Mouse (Mus musculus) neural tube, embryonic 15.5 days (tissue): Measurements from ENCODE around the gene P2ry14. TPM values are rescaled to one million over a fixed set of nuclear protein-coding genes. Genes with fewer than 3 reads are reported as not detected.

ENCODE experiments used
- ATAC-seq: fragments of 200-750 bp; cut with Nextera tagmentation; 2 replicates; pipeline ENCODE4 v1.8.0; 2017; ENCODE audit warnings: mild to moderate bottlenecking, moderate TSS enrichment, moderate library complexity; ENCODE audit not compliant: low FRiP score
- H3K27ac ChIP-seq: fragments of 300-500 bp; sonication (generic); replicated peaks from 2 replicates; pipeline ENCODE4 v1.5.1; 2015; ENCODE audit warnings: mild to moderate bottlenecking, inconsistent platforms
- H3K27me3 ChIP-seq: fragments of 300-500 bp; sonication (generic); replicated peaks from 2 replicates; pipeline ENCODE4 v1.6.1; 2015; ENCODE audit warnings: inconsistent platforms
- H3K36me3 ChIP-seq: fragments of 300-500 bp; sonication (generic); 2 replicates; pipeline ENCODE4 v1.6.1; 2015; ENCODE audit warnings: inconsistent platforms
- H3K4me1 ChIP-seq: fragments of 300-500 bp; sonication (generic); 2 replicates; pipeline ENCODE4 v1.6.1; 2015; ENCODE audit warnings: inconsistent platforms
- H3K4me2 ChIP-seq: fragments of 300-500 bp; sonication (generic); 2 replicates; pipeline ENCODE4 v1.6.1; 2015; ENCODE audit warnings: inconsistent platforms, mild to moderate bottlenecking, moderate library complexity
- H3K4me3 ChIP-seq: fragments of 300-500 bp; sonication (generic); replicated peaks from 2 replicates; pipeline ENCODE4 v1.5.1; 2015; ENCODE audit warnings: mild to moderate bottlenecking, inconsistent platforms
- H3K9ac ChIP-seq: fragments of 300-500 bp; sonication (generic); replicated peaks from 2 replicates; pipeline ENCODE4 v1.6.1; 2015; ENCODE audit warnings: mild to moderate bottlenecking, inconsistent platforms
- H3K9me3 ChIP-seq: fragments of 300-500 bp; sonication (generic); replicated peaks from 2 replicates; pipeline ENCODE4 v1.6.1; 2016; ENCODE audit warnings: inconsistent platforms
- WGBS: fragments of 180-500 bp; shearing (Covaris S2); methylation state at CpG from one replicate; pipeline ENCODE4 v1.1.7; 2015; ENCODE audit warnings: mixed read lengths; 5-methylcytosine and 5-hydroxymethylcytosine counted together
- polyA plus RNA-seq: library from polyadenylated mRNA; unstranded; fragments of >200 nt; fragmentation: Nextera tagmentation; extraction: Ambion mirVana; gene quantifications from 2 replicates; pipeline ENCODE4 v1.2.1, GENCODE M21; 2015

P2ry14 gene
- polyA plus RNA-seq, 1 experiment from 2014 or later, result 4.9 TPM

DNA sequence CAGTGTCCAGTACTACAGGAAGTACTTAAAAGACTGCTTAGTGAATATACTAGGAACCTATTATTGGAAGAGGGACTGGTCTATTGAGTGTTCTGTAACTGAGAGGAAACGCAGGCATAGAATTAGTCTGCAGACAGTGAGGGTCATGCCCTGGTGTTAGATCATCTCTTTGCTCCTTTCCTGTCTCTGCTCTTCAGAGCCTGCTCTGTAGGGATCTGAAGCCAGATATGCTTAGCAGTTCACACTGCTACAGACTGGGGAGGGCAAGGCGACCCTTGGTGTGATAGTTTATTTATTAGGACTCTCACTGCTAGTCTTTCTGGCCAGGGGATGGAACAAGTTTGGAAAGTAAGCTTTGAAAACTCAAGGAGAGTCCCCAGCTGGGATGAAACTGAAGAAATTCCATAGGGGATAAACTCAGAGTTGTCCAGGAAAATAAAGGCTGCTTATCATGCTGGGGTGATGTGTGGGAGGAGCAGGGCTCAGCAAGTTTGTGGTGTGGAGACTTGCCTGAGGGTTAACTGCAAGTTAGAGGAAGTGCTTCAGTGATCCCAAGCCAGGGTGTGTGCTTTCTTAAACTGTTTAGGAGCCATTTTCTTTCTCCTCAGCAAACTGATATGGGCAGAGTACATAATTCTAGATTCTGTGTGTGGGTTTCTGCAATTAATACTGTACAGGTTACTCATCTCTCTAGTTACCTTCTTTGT is 16.7 kb upstream of the P2ry14 start:
- Histone ChIP-seq H3K4me1 (no peaks in the 10 kb centered on the region), H3K4me3 (no peak overlapping the region), H3K27ac (no peak overlapping the region), H3K9ac (no peak overlapping the region), H3K27me3 (no peaks in the 10 kb centered on the region), H3K9me3 (no peaks in the 10 kb centered on the region), H3K4me2 (no peak overlapping the region), H3K36me3 (no peaks in the 10 kb centered on the region)
- no peak for ATAC-seq
- WGBS, result 70% methylated on average over 2 of the region's 2 CpGs

DNA sequence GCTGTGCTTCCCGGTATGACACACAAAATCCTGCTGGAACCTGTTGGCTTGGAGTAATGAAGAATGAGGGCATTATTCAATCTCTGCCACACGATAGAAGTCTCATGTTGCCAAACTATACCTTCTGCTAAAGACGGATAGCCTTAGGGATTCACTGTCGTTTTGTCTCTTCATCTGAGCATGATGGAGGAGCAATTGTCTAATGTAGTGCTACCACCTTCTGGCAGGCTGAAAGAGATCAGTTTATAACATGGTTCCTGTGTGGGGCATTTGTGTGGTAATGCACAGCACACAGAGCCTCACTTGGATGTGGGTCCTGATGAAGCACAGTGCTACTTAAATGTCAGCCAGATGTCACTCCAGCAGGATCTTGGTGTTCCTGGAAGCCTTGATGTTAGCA is 15.8 kb upstream of the P2ry14 start:
- Histone ChIP-seq H3K9ac (no peak overlapping the region), H3K4me1 (no peaks in the 10 kb centered on the region), H3K27ac (no peak overlapping the region), H3K9me3 (no peaks in the 10 kb centered on the region), H3K27me3 (no peaks in the 10 kb centered on the region), H3K4me3 (no peak overlapping the region), H3K36me3 (no peaks in the 10 kb centered on the region), H3K4me2 (no peak overlapping the region)
- 76% methylated on average over 4 of the region's 4 CpGs for WGBS
- ATAC-seq, result no peak

DNA sequence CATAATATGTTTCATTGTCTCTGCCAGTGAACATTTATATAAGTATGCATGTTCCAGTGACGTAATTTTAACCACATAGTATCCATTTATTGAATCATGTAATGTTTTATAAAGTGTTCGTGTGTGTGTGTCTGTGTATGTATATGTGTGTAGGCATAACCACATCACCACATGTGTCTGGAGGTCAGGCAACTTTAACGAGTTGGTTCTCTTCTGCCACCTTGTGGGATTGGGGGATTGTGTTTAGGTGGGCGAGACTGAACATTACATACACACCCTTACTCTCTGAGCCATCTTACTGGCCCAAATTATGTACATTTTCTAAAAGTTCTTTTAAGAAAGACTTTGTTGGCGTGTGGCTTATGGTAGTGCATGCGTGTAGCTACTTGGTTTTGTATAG is 15.1 kb upstream of the P2ry14 start:
- Histone ChIP-seq H3K9me3 (no peaks in the 10 kb centered on the region), H3K27ac (no peak overlapping the region), H3K9ac (no peak overlapping the region), H3K4me2 (no peak overlapping the region), H3K4me3 (no peak overlapping the region), H3K27me3 (no peaks in the 10 kb centered on the region), H3K36me3 (no peaks in the 10 kb centered on the region), H3K4me1 (no peaks in the 10 kb centered on the region)
- 0 out of 2 replicates have a peak, but pooled peaks have one; percentile 38 for ATAC-seq
- 93% methylated on average over 6 of the region's 6 CpGs for WGBS

DNA sequence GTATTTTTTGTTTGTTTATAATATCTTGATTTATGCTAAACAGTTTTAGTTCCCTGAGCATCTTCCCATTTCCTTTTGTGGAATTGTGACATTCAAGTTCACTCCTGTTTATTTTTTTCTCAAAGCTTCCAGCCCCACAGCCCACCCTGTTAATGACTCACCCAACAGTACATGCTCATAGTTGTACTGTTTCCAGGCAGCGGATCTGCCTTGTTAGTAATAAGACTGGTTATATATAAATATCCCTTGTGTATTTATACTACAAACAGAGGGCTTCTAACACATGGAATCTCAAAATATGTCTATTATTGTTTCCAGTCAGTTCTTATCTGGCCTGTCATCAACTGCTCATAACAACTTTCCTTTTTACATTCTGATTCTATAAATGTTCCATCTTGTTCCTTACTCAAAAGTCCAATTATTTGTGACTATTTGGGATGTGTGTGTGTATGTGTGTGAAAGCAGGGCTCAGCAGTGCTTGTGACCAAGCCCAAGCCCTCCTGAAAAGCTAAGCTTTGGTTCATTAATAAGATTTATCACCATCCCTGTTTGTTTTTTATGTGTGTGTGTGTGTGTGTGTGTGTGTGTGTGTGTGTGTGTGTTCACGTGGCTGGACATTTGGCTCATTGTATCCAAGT is 14.1 kb upstream of the P2ry14 start:
- no peak overlapping the region for H3K4me2 ChIP-seq
- no peak overlapping the region for H3K27ac ChIP-seq
- H3K36me3 ChIP-seq, result no peaks in the 10 kb centered on the region
- no peaks in the 10 kb centered on the region for H3K4me1 ChIP-seq
- WGBS, result 63% methylated on average over 2 of the region's 2 CpGs
- H3K27me3 ChIP-seq, result no peaks in the 10 kb centered on the region
- H3K4me3 ChIP-seq, result no peak overlapping the region
- H3K9ac ChIP-seq, result no peak overlapping the region
- no peak for ATAC-seq
- no peaks in the 10 kb centered on the region for H3K9me3 ChIP-seq

DNA sequence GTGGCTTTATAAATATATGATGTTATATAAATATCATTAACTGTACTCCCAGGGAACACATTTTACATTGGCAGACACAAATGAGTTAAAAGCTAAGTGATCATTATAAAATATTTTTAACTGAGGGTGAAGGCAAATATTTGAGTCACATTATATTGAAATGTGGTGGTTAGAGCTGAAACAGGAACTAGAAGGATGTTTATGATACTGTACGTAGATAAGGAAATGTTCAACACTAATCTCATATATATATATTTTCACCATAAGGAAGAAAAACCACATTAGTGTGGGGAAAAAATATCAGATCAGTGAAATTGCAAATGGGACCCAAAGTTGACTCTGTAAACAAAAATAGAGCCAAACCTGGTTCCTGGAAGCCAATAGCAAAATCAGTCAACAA is 7.0 kb upstream of the P2ry14 start:
- H3K4me1 ChIP-seq, result no peaks in the 10 kb centered on the region
- no peaks in the 10 kb centered on the region for H3K9me3 ChIP-seq
- ATAC-seq, result no peak
- 92% methylated on average over 1 of the region's 1 CpGs for WGBS
- H3K4me2 ChIP-seq, result no peak overlapping the region
- H3K9ac ChIP-seq, result no peak overlapping the region
- no peaks in the 10 kb centered on the region for H3K36me3 ChIP-seq
- H3K27me3 ChIP-seq, result no peaks in the 10 kb centered on the region
- H3K27ac ChIP-seq, result no peak overlapping the region
- no peak overlapping the region for H3K4me3 ChIP-seq

DNA sequence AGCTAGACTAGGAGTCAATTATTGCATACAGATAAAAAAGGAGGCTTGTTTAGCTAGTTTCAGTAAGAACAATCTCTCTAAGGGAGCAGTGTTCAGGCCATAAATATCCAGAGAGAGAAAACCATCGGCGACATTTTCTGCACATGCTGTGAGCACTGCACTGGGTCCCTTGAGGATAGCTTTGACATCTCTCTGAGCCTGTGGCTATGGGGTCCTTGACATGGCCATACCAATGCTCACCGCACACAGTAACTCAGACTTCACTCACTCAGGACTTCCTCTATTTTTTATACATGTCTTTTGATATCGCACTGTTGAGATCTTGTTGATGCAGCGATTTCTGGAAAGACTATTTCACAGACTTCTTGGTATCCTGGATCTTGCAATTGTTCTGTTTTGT is 3.6 kb upstream of the P2ry14 start:
- Histone ChIP-seq H3K4me3 (no peak overlapping the region), H3K9me3 (no peaks in the 10 kb centered on the region), H3K27ac (no peak overlapping the region), H3K27me3 (no peaks in the 10 kb centered on the region), H3K4me1 (no peaks in the 10 kb centered on the region), H3K9ac (no peak overlapping the region), H3K4me2 (no peak overlapping the region), H3K36me3 (no peaks in the 10 kb centered on the region)
- no peak for ATAC-seq
- 80% methylated on average over 5 of the region's 5 CpGs for WGBS

DNA sequence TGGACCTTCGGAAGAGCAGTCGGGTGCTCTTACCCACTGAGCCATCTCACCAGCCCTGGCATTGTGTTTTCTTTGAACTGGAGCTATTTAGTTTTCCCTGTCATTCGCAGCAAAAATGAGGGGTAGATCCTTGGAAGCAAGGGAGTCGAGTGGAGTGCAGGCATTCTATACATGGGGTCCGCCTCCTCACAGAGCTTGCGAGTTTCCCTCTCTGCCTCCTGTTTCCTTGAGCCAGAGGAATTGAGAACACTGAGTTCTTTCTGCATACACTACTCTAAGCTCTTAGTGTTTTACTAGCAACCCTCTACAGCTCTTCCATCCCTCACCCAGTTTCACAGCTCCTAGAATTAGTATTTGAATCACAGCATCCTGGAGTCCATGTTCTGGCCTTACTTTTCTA is 2.0 kb upstream of the P2ry14 start:
- no peaks in the 10 kb centered on the region for H3K4me1 ChIP-seq
- H3K27ac ChIP-seq, result no peak overlapping the region
- no peaks in the 10 kb centered on the region for H3K27me3 ChIP-seq
- H3K9me3 ChIP-seq, result no peaks in the 10 kb centered on the region
- H3K36me3 ChIP-seq, result no peaks in the 10 kb centered on the region
- ATAC-seq, result no peak
- no peak overlapping the region for H3K4me2 ChIP-seq
- no peak overlapping the region for H3K9ac ChIP-seq
- no peak overlapping the region for H3K4me3 ChIP-seq
- WGBS, result 92% methylated on average over 6 of the region's 6 CpGs

DNA sequence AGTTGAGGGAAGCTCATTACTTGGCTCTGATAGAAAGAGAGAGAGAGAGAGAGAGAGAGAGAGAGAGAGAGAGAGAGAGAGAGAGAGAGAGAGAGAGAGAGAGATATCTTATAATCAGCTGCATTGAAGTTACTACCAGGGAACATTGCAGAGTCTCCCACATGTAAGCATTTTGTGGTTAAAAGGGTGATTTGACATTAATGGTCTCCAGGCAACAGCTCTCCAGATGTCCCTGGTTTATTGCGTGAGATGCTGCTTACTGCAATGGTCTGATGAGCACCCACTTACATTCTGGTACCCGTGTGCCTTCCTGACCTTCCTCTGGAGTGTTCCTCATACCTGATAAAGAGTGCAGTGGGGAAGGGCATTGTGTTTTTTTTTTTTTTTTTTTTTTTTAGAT is 1.5 kb upstream of the P2ry14 start:
- 81% methylated on average over 2 of the region's 2 CpGs for WGBS
- no peak overlapping the region for H3K4me2 ChIP-seq
- no peaks in the 10 kb centered on the region for H3K27me3 ChIP-seq
- H3K4me1 ChIP-seq, result no peaks in the 10 kb centered on the region
- H3K4me3 ChIP-seq, result no peak overlapping the region
- no peak overlapping the region for H3K9ac ChIP-seq
- H3K9me3 ChIP-seq, result no peaks in the 10 kb centered on the region
- H3K27ac ChIP-seq, result no peak overlapping the region
- no peaks in the 10 kb centered on the region for H3K36me3 ChIP-seq
- ATAC-seq, result no peak

DNA sequence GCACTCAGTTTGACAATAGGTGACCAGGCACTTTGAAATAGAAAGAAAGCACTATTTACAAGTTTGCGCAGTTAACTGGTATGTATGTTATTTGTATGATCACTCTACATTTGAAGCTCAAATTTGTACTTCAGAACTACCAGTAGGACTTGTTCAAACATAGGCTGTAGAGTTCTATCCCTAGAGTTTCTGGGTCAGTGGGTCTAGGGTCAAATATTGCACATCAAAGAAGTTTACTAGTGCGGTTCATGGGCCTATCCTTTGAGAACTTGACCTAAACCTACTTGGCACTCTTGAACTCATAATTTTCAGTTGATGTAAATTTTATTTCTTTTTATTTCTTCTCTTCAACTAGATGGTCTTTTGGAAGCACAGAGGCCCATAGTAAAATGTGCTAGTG is 2.8 kb downstream of the P2ry14 start:
- Histone ChIP-seq H3K27ac (no peak overlapping the region), H3K9me3 (no peaks in the 10 kb centered on the region), H3K36me3 (no peaks in the 10 kb centered on the region), H3K4me2 (no peak overlapping the region), H3K4me3 (no peak overlapping the region), H3K27me3 (no peaks in the 10 kb centered on the region), H3K4me1 (no peaks in the 10 kb centered on the region), H3K9ac (no peak overlapping the region)
- 97% methylated on average over 2 of the region's 2 CpGs for WGBS
- no peak for ATAC-seq

DNA sequence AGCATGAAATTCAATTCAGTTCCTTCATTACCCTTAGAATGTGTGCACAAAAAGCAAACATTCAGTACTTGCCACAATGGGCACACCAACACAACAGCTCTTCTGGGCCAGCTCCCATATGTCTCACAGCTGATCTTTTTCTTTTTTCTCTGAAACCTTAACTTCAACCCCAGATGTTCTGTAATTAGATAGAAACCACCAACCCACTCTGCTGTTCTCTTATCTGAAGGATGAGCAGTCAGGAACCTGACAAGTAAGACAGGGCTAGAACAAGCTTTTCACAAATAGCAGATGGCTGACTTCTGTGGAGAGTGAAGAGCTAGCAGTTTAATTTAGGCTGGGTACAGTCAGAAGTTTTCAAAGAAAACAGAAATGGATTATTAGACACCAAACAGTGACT is 3.8 kb downstream of the P2ry14 start:
- H3K9ac ChIP-seq, result no peak overlapping the region
- H3K4me1 ChIP-seq, result no peaks in the 10 kb centered on the region
- H3K27me3 ChIP-seq, result no peaks in the 10 kb centered on the region
- ATAC-seq, result no peak
- no peak overlapping the region for H3K27ac ChIP-seq
- H3K4me2 ChIP-seq, result no peak overlapping the region
- H3K9me3 ChIP-seq, result no peaks in the 10 kb centered on the region
- H3K4me3 ChIP-seq, result no peak overlapping the region
- no peaks in the 10 kb centered on the region for H3K36me3 ChIP-seq

DNA sequence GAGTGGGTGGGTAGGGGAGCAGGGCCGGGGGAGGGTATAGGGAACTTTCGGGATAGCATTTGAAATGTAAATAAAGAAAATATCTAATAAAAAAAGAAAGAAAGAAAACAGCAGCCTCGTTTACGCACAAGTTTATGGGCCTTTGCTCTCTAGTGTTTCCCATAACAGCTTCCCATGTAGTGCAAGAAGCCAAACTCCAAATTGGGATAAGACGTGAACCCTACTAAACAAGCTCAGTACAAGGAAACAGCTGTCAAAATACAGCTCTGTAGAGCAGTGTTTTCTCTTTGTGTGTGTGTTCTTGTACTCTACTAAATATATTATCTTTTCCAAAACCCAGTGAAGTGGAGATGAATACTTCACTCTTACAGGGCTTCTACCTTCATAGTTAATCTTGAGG is 8.2 kb downstream of the P2ry14 start:
- Histone ChIP-seq H3K4me2 (no peak overlapping the region), H3K27me3 (no peaks in the 10 kb centered on the region), H3K27ac (no peak overlapping the region), H3K9me3 (no peaks in the 10 kb centered on the region), H3K9ac (no peak overlapping the region), H3K4me3 (no peak overlapping the region), H3K36me3 (no peaks in the 10 kb centered on the region), H3K4me1 (no peaks in the 10 kb centered on the region)
- 72% methylated on average over 5 of the region's 5 CpGs for WGBS
- ATAC-seq, result no peak

DNA sequence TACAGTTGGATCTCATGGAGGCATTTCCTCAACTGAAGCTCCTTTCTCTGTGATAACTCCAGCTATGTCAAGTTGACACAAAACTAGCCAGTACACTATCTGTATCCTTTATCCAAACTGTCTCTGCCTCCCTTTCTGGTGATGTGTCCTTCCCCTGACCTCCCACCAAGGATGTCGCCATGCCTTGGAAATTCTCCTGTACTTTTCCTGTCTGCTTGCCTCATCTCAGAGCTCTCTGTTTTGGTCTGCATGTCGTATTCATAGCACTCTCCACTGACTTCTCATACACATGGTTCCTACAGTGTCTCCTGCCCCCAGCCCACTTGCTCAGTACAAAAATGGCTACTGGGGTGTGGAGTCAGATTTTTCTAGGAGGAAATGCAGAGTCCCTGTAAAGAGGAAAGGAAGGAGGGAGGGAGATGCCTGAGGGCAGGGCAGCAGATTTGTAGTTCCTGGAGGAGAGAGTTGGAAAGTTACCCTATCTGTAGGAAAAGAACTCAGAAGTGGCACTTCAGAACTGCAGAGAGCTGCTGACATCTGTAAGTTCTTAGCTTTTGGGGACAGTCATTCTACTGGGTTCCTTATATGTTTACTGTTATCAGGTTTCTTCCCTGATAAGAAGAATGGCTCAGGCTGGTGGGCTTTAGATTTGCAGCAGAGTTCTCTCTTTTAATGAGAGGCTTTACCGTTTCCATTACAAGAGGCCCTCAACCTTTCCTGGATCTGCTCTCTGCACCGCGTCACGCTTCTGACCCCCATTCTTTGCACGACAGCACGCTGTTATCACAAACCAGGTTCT is 11.7 kb downstream of the P2ry14 start:
- H3K27ac ChIP-seq, result no peak overlapping the region
- ATAC-seq, result no peak
- no peaks in the 10 kb centered on the region for H3K9me3 ChIP-seq
- H3K36me3 ChIP-seq, result no peaks in the 10 kb centered on the region
- no peaks in the 10 kb centered on the region for H3K4me1 ChIP-seq
- no peak overlapping the region for H3K4me2 ChIP-seq
- WGBS, result 89% methylated on average over 8 of the region's 8 CpGs
- no peak overlapping the region for H3K4me3 ChIP-seq
- H3K27me3 ChIP-seq, result no peaks in the 10 kb centered on the region
- no peak overlapping the region for H3K9ac ChIP-seq
